Mouse (Mus musculus) E14TG2a.4 (cell line): Measurements from ENCODE around the gene Drosha.

Experiments used
- H3K27me3 ChIP-seq: 2 replicates; pipeline ENCODE4 v1.6.1; 2014; ENCODE audit warnings: low read length, control low read depth; ENCODE audit not compliant: insufficient read depth
- H3K36me3 ChIP-seq: 2 replicates; pipeline ENCODE4 v1.6.1; 2014; ENCODE audit warnings: low read length, control low read depth; ENCODE audit not compliant: insufficient read depth
- H3K4me1 ChIP-seq: replicated peaks from 2 replicates; pipeline ENCODE4 v1.6.1; 2014; ENCODE audit warnings: low read depth, low read length, control low read depth
- H3K4me3 ChIP-seq: replicated peaks from 2 replicates; pipeline ENCODE4 v1.5.1; 2014; ENCODE audit warnings: mild to moderate bottlenecking, low read length
- H3K9me3 ChIP-seq: 2 replicates; pipeline ENCODE4 v1.6.1; 2014; ENCODE audit warnings: low read length, control low read depth
- CTCF ChIP-seq: conservative IDR thresholded peaks from 2 replicates; pipeline ENCODE4 v1.5.1; 2014; ENCODE audit warnings: low read length
- NANOG ChIP-seq: IDR thresholded peaks from 2 replicates; pipeline ENCODE4 v1.6.1; 2014; ENCODE audit warnings: borderline replicate concordance, low read length, mixed read lengths
- POU5F1 ChIP-seq: IDR thresholded peaks from 2 replicates; pipeline ENCODE4 v1.6.1; 2014; ENCODE audit warnings: low read length, borderline replicate concordance

The Drosha gene

DNA sequence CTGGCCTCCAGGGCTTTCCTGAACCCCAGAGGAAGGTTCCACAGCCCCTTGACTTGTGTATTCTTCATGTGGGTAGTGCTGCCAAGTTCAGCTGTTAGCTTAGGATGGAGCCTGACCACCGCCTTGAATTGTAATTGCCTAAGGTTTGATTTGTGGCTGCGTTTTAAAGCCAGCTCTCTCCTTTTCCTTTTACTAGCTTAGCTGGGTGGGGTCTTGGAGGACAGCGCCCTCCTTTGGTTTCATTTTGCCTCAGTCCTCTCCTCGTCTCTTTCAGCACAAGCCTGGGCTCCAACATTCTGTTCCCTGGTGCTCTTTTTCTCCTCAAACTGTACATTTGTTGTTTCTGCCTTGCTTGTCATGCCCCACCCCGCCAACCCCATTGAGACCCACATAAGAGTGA lies 133.4 kb downstream of the Drosha start:
- H3K4me1 ChIP-seq = peaks cover 47% of the 10 kb centered on the region
- H3K4me3 ChIP-seq = no peak overlapping the region
- H3K36me3 ChIP-seq = peaks cover 14% of the 10 kb centered on the region
- no peaks in the 10 kb centered on the region for H3K27me3 ChIP-seq
- TF ChIP-seq NANOG = no peak
- TF ChIP-seq POU5F1 = no peak
- TF ChIP-seq CTCF = no peak; the same call in 1 of the 2 replicates
- no peaks in the 10 kb centered on the region for H3K9me3 ChIP-seq

DNA sequence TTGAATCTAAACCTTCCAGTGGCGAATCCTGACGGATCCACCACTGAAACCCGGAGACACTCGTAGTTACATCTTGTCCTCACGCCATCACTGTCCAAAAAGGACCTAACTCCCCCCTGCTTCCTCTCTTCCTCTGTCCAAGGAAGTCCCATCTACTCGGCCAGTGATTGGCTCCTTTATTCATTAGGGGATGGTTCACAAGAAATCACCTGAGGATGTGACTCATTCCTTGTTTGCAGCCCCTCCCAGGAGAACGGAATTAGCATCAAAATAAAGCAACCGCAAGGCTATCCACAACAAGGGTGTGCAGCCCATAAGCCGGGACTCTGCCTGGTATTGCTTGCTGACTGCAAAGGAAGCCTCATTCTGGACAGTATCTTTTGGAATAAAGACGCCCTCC lies 137.6 kb downstream of the Drosha start:
- H3K4me1 ChIP-seq = peaks cover 67% of the 10 kb centered on the region
- H3K9me3 ChIP-seq = no peaks in the 10 kb centered on the region
- no peaks in the 10 kb centered on the region for H3K27me3 ChIP-seq
- no peak for TF ChIP-seq CTCF
- TF ChIP-seq POU5F1 = peak; percentile 11; the same call in 1 of the 2 replicates
- H3K4me3 ChIP-seq = peak overlapping the region; percentile 76
- peaks cover 9% of the 10 kb centered on the region; the same call in 1 of the 2 replicates for H3K36me3 ChIP-seq

DNA sequence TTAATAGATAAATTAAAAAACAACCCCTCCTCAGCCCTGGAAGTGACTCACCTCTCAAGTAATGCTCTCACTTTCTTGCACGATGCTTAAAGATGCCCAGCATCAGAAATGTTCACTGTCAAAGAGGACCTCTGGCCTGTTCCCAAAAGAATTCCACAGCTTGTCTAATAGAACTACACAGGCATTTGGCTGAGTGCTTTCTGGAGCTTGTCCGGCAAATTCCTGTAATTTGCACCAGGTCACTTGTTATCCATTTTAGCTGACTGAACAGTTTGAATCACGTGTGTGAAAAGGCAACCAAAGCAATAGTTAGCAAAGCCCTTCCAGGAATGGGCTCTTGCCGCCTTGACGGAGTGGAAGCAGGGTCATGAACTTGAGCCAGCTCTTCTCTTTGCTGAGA lies 140.6 kb downstream of the Drosha start:
- Histone ChIP-seq H3K4me1 (peaks cover 43% of the 10 kb centered on the region), H3K9me3 (no peaks in the 10 kb centered on the region), H3K36me3 (peaks cover 5% of the 10 kb centered on the region; the same call in 1 of the 2 replicates), H3K4me3 (no peak overlapping the region), H3K27me3 (no peaks in the 10 kb centered on the region)
- TF ChIP-seq POU5F1 (no peak), NANOG (no peak), CTCF (no peak)

DNA sequence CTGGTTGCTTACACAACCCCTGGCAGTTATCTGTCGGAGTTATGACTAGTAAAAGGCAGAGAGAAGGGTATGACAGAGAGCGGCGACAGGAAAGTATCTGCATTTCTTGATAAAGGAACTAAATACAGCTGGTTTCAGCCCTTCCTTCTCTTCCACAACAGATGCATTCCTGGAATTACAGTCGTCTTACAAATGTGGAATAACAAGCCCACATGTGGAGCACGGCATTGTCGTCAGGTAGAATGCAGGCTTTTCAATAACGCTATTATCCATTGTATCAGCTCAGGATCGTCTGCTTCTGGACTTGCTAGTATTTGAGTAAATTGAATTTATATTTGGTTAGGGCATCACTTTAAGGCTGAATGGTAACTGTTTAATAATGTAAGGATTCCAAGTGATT lies 144.2 kb downstream of the Drosha start:
- H3K9me3 ChIP-seq = no peaks in the 10 kb centered on the region
- H3K27me3 ChIP-seq = no peaks in the 10 kb centered on the region
- H3K36me3 ChIP-seq = no peaks in the 10 kb centered on the region
- H3K4me3 ChIP-seq = no peak overlapping the region
- H3K4me1 ChIP-seq = peaks cover 17% of the 10 kb centered on the region
- TF ChIP-seq POU5F1 = no peak
- TF ChIP-seq NANOG = no peak
- no peak for TF ChIP-seq CTCF

DNA sequence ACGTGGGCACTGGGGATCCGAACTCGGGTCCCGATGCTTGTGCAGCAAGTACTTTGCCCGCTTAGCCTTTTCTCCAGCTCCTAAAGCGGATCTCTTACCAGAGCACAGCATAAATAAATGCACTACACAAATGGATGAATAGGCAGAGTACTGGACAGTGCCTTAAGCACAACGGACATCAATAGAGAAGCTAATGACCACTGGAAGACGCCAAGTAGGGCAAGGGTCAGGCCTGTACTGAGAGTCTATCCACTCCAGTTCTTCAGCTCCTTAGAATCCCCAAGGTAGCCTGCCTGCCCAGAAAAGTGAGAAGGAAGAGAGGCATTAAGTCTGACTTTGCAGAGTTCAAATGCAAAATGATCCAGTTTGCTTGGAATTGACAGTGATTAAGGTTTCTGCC lies 147.8 kb downstream of the Drosha start:
- Histone ChIP-seq H3K4me3 (no peak overlapping the region), H3K36me3 (no peaks in the 10 kb centered on the region), H3K27me3 (no peaks in the 10 kb centered on the region), H3K9me3 (peaks cover 4% of the 10 kb centered on the region; the same call in 1 of the 2 replicates), H3K4me1 (no peaks in the 10 kb centered on the region)
- no peak for TF ChIP-seq CTCF
- TF ChIP-seq POU5F1 = no peak
- no peak for TF ChIP-seq NANOG
